12 mouse cellular contexts compared by ENCODE assay signal in the genomic region with DNA sequence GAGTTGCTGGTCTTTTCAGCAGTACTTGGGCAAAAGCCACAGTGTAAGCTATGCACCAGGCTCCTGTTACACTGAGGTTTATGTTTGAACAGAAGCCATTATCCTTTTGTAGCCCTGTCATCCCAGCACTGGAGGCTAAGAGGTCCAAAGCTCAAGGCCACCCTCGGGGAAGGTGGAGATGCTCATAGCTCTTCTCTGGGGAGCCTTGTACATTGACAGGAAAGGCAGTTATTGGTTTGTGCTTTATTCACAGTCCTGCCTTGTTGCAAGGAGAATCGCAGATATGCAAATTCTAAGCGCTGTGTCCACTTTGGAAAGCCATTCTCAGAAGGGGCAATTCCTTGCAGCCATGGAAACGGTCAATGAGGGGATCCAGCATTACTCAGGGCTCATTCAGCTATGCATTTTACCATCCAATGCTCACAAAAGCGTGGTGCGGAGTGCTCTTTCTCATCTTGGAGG.
DNase-seq lines count a peak whose midpoint lies in the region; ATAC-seq lines count a peak whose summit lies in the region.
"Had no signal": no experiment of that assay in that cellular context is flagged by ENCODE, and none has a peak within 500 bp of the region (broad histone marks: within the 10 kb centered on the region; RNA-seq: fewer than 3 reads in every experiment).

No protein-coding gene starts in this region.

- peak overlapping the region; percentile 80 for H3K27ac ChIP-seq in heart, embryonic 15.5 days
- peak overlapping the region; percentile 65 for H3K27ac ChIP-seq in forebrain, embryonic 15.5 days (replicated peaks)
- H3K27ac ChIP-seq in neural tube, embryonic 13.5 days (replicated peaks) = peak overlapping the region; percentile 78

- H3K27me3 ChIP-seq in heart, embryonic 15.5 days = no peaks in the 10 kb centered on the region
- H3K27me3 ChIP-seq in forebrain, embryonic 15.5 days = no peaks in the 10 kb centered on the region
- no peaks in the 10 kb centered on the region for H3K27me3 ChIP-seq in neural tube, embryonic 13.5 days

- H3K9me3 ChIP-seq in heart, embryonic 15.5 days (replicated peaks) = no peaks in the 10 kb centered on the region
- no peaks in the 10 kb centered on the region for H3K9me3 ChIP-seq in forebrain, embryonic 15.5 days
- no peaks in the 10 kb centered on the region for H3K9me3 ChIP-seq in neural tube, embryonic 13.5 days
- H3K9me3 ChIP-seq: heart, embryonic 10.5 days had no signal

- ATAC-seq in heart, embryonic 15.5 days (replicated peaks; ENCODE audit: insufficient number of reproducible peaks, insufficient read depth, low FRiP score, low read depth) = no peak
- peak; percentile 47; the same call in 1 of the 2 replicates for ATAC-seq in forebrain, embryonic 15.5 days (replicated peaks)
- ATAC-seq in neural tube, embryonic 13.5 days (ENCODE audit: low read depth) = peak; percentile 52
- no peak for ATAC-seq in cerebellum, adult (ENCODE audit: insufficient number of reproducible peaks, low FRiP score, low TSS enrichment)

- H3K4me1 ChIP-seq in heart, embryonic 15.5 days (replicated peaks) = peaks cover 32% of the 10 kb centered on the region
- H3K4me1 ChIP-seq in forebrain, embryonic 15.5 days = peaks cover 27% of the 10 kb centered on the region
- H3K4me1 ChIP-seq in neural tube, embryonic 13.5 days (replicated peaks) = peaks cover 29% of the 10 kb centered on the region

- DNase-seq in heart, adult 18-20 months = no peak
- peak; percentile 50 for DNase-seq in mesoderm, embryonic 11.5 days (ENCODE audit: low read depth, low spot score)
- no peak for DNase-seq in layer of hippocampus, adult 8-10 months (ENCODE audit: low spot score in 2 of 2)
- DNase-seq in urinary bladder, postnatal 36 days (ENCODE audit: low spot score in 2 of 2) = no peak
- DNase-seq: kidney, adult 8-10 months; lung, postnatal 4 days had no signal

- no peak overlapping the region for H3K9ac ChIP-seq in heart, embryonic 15.5 days
- no peak overlapping the region for H3K9ac ChIP-seq in forebrain, embryonic 15.5 days (replicated peaks)
- no peak overlapping the region for H3K9ac ChIP-seq in neural tube, embryonic 13.5 days

- no peaks in the 10 kb centered on the region for H3K36me3 ChIP-seq in heart, embryonic 15.5 days
- no peaks in the 10 kb centered on the region for H3K36me3 ChIP-seq in forebrain, embryonic 15.5 days
- no peaks in the 10 kb centered on the region for H3K36me3 ChIP-seq in neural tube, embryonic 13.5 days
- H3K36me3 ChIP-seq: G1E; heart, embryonic 10.5 days had no signal

- no peak overlapping the region for H3K4me2 ChIP-seq in heart, embryonic 15.5 days
- no peak overlapping the region for H3K4me2 ChIP-seq in forebrain, embryonic 15.5 days (replicated peaks)
- H3K4me2 ChIP-seq in neural tube, embryonic 13.5 days = no peak overlapping the region

- 87% methylated on average over 6 of the region's 6 CpGs for WGBS in heart, embryonic 15.5 days
- 24% methylated on average over 6 of the region's 6 CpGs for WGBS in forebrain, embryonic 15.5 days
- 22% methylated on average over 6 of the region's 6 CpGs for WGBS in neural tube, embryonic 13.5 days

- no peak overlapping the region for H3K4me3 ChIP-seq in heart, embryonic 15.5 days
- no peak overlapping the region for H3K4me3 ChIP-seq in forebrain, embryonic 15.5 days
- no peak overlapping the region for H3K4me3 ChIP-seq in neural tube, embryonic 13.5 days
- H3K4me3 ChIP-seq: heart, embryonic 10.5 days had no signal

Comparison
In these comparisons a context has a peak if more than half of its experiments do, and no peak if none do; other contexts are left out.
1. ATAC-seq: peak in forebrain, embryonic 15.5 days (single experiment) and neural tube, embryonic 13.5 days (single experiment); none in heart, embryonic 15.5 days (single experiment) and cerebellum, adult (single experiment).
2. Peak in every context shown above with its lines, with median percentiles within 50 percentile points of each other: H3K27ac ChIP-seq.